Mouse (Mus musculus): ENCODE results near the gene Abhd8.

Abhd8 gene

GRCm38 (mm10) chr8:71454668-71455067 is 8.8 kb downstream of the Abhd8 start:
- ChIA-PET POLR2A (interaction anchor here in 2 of 4 experiments (0.6 to 1.0 kb wide), 2 partner anchors 68 to 115 kb away, joined by 3 to 4 read pairs; no protein-coding TSS in a partner anchor), CTCF (interaction anchor here in 1 of 4 experiments (0.7 kb wide), 1 partner anchor 15 kb away, joined by 3 read pairs; no protein-coding TSS in a partner anchor)

DNA sequence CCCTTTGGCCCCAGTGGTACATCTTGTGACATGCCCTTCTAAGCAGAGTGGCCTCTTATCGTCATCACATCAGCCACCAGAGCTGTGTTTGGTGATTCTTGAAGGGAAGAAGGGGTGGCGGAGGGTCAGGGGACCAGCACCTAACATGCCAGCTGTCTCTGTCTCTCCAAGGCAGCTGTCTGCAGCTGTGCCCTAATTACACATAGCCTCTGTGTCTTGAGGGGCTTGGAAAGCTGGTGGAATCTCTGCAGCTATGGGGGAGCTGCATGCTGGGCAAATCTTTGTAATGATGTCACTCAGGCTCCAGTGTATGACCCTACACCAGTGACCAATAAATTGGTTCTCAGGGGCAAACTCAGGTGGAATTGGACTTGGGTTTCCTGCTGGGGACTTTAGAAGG is 10.8 kb downstream of the Abhd8 start:
- CTCF ChIA-PET: interaction anchor here in 1 of 4 experiments (1.3 kb wide), 1 partner anchor 11 kb away, joined by 3 read pairs; no protein-coding TSS in a partner anchor
- POLR2A ChIA-PET: interaction anchor here in 1 of 4 experiments (1.4 to 1.9 kb wide), 2 partner anchors 11 to 12 kb away, joined by 5 to 6 read pairs; partner anchors contain the start of gene Mrpl34

GRCm38 (mm10) chr8:71451777-71452176 is 11.7 kb downstream of the Abhd8 start:
- POLR2A ChIA-PET: interaction anchor here in 2 of 4 experiments (0.9 to 1.9 kb wide), 4 partner anchors 10 to 151 kb away, joined by 3 to 6 read pairs (median 4); partner anchors contain the start of gene Mrpl34 (in 1 of the 2)
- CTCF ChIA-PET: no interaction called here

- ChIA-PET POLR2A (interaction anchor here in 2 of 4 experiments (0.6 to 1.9 kb wide), 5 partner anchors 10 to 152 kb away, joined by 3 to 6 read pairs (median 3); partner anchors contain the start of gene Mrpl34 (in 1 of the 2)), CTCF (interaction anchor here in 1 of 4 experiments (0.7 kb wide), 1 partner anchor 13 kb away, joined by 3 read pairs; the partner anchor contains the start of gene Abhd8)
Measured at GRCm38 (mm10) chr8:71451337-71451736, 12.1 kb downstream of the Abhd8 start.

GRCm38 (mm10) chr8:71445096-71445495 is 18.4 kb downstream of the Abhd8 start:
- POLR2A ChIA-PET: interaction anchor here in 2 of 4 experiments (0.5 to 0.9 kb wide), 2 partner anchors 25 to 564 kb away, joined by 3 to 4 read pairs; no protein-coding TSS in a partner anchor
- CTCF ChIA-PET: interaction anchor here in 2 of 4 experiments (0.6 to 1.6 kb wide), 2 partner anchors 54 to 74 kb away, joined by 4 to 5 read pairs; no protein-coding TSS in a partner anchor

GRCm38 (mm10) chr8:71441404-71441803 is 22.1 kb downstream of the Abhd8 start:
- ChIA-PET POLR2A (interaction anchor here in 2 of 4 experiments (0.7 to 1.6 kb wide), 9 partner anchors 11 to 115 kb away, joined by 3 to 7 read pairs (median 4); partner anchors contain the start of genes Abhd8 (in 1 of the 2) and Mrpl34 (in 1 of the 2)), CTCF (interaction anchor here (0.6 to 1.6 kb wide), 44 partner anchors 12 to 743 kb away, joined by 3 to 12 read pairs (median 4); partner anchors contain the start of genes Mrpl34 (in 2 of the 4), Ankle1 (in 1 of the 4), Bst2 (in 1 of the 4) and Gm3336 (in 1 of the 4))

- ChIA-PET CTCF (no interaction called here), POLR2A (no interaction called here)
Measured at GRCm38 (mm10) chr8:71437041-71437440, 26.4 kb downstream of the Abhd8 start.

DNA sequence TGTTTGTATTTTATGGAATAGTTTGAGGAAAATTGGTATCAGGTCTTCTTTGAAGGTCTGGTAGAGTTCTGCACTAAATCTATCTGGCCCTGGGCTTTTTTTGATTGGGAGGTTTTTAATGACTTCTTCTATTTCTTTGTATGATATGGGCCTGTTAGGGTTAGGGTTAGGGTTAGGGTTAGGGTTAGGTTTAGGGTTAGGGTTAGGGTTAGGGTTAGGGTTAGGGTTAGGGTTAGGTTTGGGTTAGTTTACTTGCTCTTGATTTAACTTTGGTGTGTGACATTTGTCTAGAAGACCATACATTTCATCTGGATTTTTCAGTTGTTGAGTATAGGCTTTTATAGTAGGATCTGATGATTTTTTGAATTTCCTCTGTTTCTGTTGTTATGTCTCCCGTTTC is 30.5 kb downstream of the Abhd8 start:
- ChIA-PET CTCF (interaction anchor here in 1 of 4 experiments (0.7 kb wide), 1 partner anchor 232 kb away, joined by 6 read pairs; no protein-coding TSS in a partner anchor), POLR2A (interaction anchor here in 1 of 4 experiments (0.6 kb wide), 1 partner anchor 48 kb away, joined by 3 read pairs; no protein-coding TSS in a partner anchor)

- CTCF ChIA-PET: no interaction called here
- POLR2A ChIA-PET: interaction anchor here in 1 of 4 experiments (0.6 kb wide), 1 partner anchor 137 kb away, joined by 3 read pairs; the partner anchor contains the start of gene Tmem221
Measured at GRCm38 (mm10) chr8:71422121-71422520, 41.3 kb downstream of the Abhd8 start.

DNA sequence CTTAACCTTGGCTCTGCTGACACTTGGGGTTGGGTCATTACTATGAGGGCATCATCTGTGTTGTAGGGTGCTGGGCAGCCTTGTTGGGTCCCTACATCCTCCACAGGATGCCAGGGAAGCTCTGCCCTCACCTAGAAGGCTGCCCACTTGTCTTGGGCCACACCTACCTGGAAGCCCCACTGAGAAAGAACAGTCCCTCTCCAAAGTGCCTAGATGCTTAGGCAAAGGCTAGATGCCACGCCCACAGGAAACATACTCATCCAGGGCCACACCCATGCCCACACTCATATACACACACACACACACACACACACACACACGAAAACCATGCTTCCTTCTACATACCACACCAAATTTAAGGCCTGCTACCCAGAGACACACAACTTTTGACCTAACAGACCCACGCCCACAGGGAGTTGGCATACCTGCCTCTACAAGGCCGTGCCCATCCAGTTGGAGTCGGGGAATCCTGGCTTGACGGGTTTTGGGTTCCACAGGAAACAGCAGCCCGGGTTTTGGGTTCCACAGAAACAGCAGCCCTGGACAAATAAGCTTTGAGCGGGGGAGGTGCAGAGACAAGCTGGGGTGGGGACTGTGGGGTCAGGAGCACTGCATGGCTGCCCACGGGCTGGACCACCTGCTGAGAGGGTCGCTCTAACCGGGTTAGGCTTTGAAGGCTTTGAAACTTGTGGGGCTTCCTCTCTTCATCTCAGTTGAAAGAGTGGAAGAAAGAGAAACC is 51.8 kb downstream of the Abhd8 start:
- ChIA-PET CTCF (interaction anchor here in 1 of 4 experiments (0.6 kb wide), 1 partner anchor 590 kb away, joined by 3 read pairs; no protein-coding TSS in a partner anchor), POLR2A (interaction anchor here in 2 of 4 experiments (0.7 to 1.4 kb wide), 7 partner anchors 9 to 1114 kb away, joined by 3 to 6 read pairs (median 3); no protein-coding TSS in a partner anchor)

DNA sequence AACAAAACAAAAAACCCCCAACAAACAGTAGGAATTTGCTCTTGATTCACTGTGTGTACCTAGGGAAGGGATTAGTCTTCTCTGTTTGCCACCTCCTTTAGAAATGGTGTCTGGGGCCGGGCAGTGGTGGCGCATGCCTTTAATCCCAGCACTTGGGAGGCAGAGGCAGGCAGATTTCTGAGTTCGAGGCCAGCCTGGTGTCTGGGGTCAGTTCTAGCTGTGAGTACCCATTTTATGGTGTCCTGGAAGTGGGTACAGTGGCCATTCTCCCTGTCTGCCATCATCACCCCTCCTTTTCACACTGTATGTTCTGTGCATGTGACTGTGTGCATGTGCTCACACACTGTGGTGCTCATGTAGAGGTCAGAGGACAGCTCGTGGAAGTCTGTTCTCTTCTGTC is 55.2 kb downstream of the Abhd8 start:
- POLR2A ChIA-PET: interaction anchor here in 1 of 4 experiments (0.6 to 7.9 kb wide), 3 partner anchors 9 to 158 kb away, joined by 3 to 69 read pairs (median 4); no protein-coding TSS in a partner anchor
- CTCF ChIA-PET: no interaction called here

GRCm38 (mm10) chr8:71407441-71407840 is 56.0 kb downstream of the Abhd8 start:
- POLR2A ChIA-PET: interaction anchor here in 2 of 4 experiments (0.8 to 7.9 kb wide), 7 partner anchors 11 to 163 kb away, joined by 3 to 69 read pairs (median 14); partner anchors contain the start of genes Babam1 (in 2 of the 2), Ushbp1 (in 2 of the 2), Ocel1 (in 1 of the 2) and Use1 (in 1 of the 2)
- CTCF ChIA-PET: interaction anchor here in 3 of 4 experiments (0.5 to 1.5 kb wide), 12 partner anchors 11 to 563 kb away, joined by 3 to 10 read pairs (median 3); partner anchors contain the start of genes Babam1 (in 2 of the 3), Mrpl34 (in 1 of the 3) and Ocel1 (in 1 of the 3)
